23 mouse cellular contexts compared by ENCODE assay signal in the genomic region with DNA sequence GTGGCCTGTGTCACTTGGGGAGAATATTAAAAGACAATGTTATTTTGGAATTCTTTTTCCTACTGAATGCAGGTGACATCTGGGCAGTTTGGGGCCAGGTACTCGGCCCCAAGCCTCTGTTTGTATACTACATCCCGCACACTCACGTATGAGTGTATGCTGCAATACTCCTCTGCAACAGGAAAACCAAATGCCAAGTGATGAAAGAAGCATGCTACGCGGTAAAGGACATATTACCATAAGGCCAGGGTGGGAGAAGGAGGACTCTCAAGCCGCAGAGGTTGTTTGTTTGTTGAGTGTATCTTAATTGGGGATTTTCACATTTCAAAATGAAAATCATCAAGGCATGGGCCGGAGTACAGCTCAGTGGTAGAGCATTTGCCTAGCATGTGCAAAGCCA. TPM values are rescaled to one million over a fixed set of nuclear protein-coding genes. Genes with fewer than 3 reads are reported as not detected.
DNase-seq lines count a peak whose midpoint lies in the region; ATAC-seq and TF ChIP-seq lines count a peak whose summit lies in the region.
"Had no signal": no experiment of that assay in that cellular context is flagged by ENCODE, and none has a peak within 500 bp of the region (broad histone marks: within the 10 kb centered on the region; RNA-seq: fewer than 3 reads in every experiment).

No protein-coding gene starts in this region.

- DNase-seq in forebrain, embryonic 10.5 days (ENCODE audit: extremely low spot score, low spot score): no peak
- DNase-seq in forebrain, embryonic 11.5 days (ENCODE audit: low spot score): no peak
- DNase-seq in lung, embryonic 14.5 days: no peak
- DNase-seq in lung, postnatal 4 days: no peak
- no peak for DNase-seq in layer of hippocampus, postnatal 25 days (ENCODE audit: extremely low spot score in 1 of 2, low spot score in 1 of 2)
- DNase-seq: adrenal gland, postnatal 14 days; cerebellum, adult 2 months; cerebellum, postnatal 25 days; gastrocnemius, postnatal 14 days; kidney, adult 8-10 months; kidney, postnatal 25 days; liver, embryonic 13.5 days; retina, postnatal 1 day; right cerebral cortex, postnatal 4 days; thymus, postnatal 25 days had no signal

- H3K27ac ChIP-seq in forebrain, embryonic 10.5 days: 0 out of 2 replicates have a peak overlapping the region, but pooled peaks have one; percentile 22
- H3K27ac ChIP-seq in forebrain, embryonic 11.5 days (ENCODE audit: low read depth, low read length): no peak overlapping the region
- H3K27ac ChIP-seq in lung, embryonic 14.5 days (ENCODE audit: low read depth): peak overlapping the region; percentile 58
- 0 out of 2 replicates have a peak overlapping the region, but pooled peaks have one; percentile 22 for H3K27ac ChIP-seq in intestine, embryonic 15.5 days
- H3K27ac ChIP-seq in stomach, embryonic 14.5 days (ENCODE audit: low read length): peak overlapping the region; percentile 49; the same call in 1 of the 2 replicates
- H3K27ac ChIP-seq in hindbrain, embryonic 13.5 days: no peak overlapping the region
- H3K27ac ChIP-seq: hindbrain, embryonic 10.5 days; hindbrain, postnatal 0 days; liver, embryonic 13.5 days; midbrain, embryonic 15.5 days; neural tube, embryonic 13.5 days had no signal

- no peak for TF ChIP-seq CTCF in lung, embryonic 14.5 days (IDR thresholded peaks at IDR 0.05; ENCODE audit: low read depth)

- no peak overlapping the region for H3K9ac ChIP-seq in forebrain, embryonic 11.5 days (ENCODE audit: low read length)
- no peak overlapping the region for H3K9ac ChIP-seq in lung, embryonic 14.5 days
- H3K9ac ChIP-seq in intestine, embryonic 15.5 days: no peak overlapping the region
- H3K9ac ChIP-seq in stomach, embryonic 14.5 days (replicated peaks; ENCODE audit: low read depth, low read length): no peak overlapping the region
- no peak overlapping the region for H3K9ac ChIP-seq in hindbrain, embryonic 13.5 days
- H3K9ac ChIP-seq: liver, embryonic 13.5 days; midbrain, embryonic 15.5 days; neural tube, embryonic 13.5 days had no signal

- no peak overlapping the region for H3K4me2 ChIP-seq in forebrain, embryonic 11.5 days (ENCODE audit: low read depth, low read length, severe bottlenecking)
- H3K4me2 ChIP-seq in lung, embryonic 14.5 days: peak overlapping the region; percentile 15; the same call in 1 of the 2 replicates
- no peak overlapping the region for H3K4me2 ChIP-seq in intestine, embryonic 15.5 days (replicated peaks)
- no peak overlapping the region for H3K4me2 ChIP-seq in stomach, embryonic 14.5 days (replicated peaks; ENCODE audit: low read depth, low read length)
- H3K4me2 ChIP-seq in hindbrain, embryonic 13.5 days: no peak overlapping the region
- H3K4me2 ChIP-seq: liver, embryonic 13.5 days; midbrain, embryonic 15.5 days; neural tube, embryonic 13.5 days had no signal

- peaks cover 55% of the 10 kb centered on the region for H3K27me3 ChIP-seq in forebrain, embryonic 10.5 days (ENCODE audit: poor library complexity, severe bottlenecking)
- no peaks in the 10 kb centered on the region; the same call in 1 of the 2 replicates for H3K27me3 ChIP-seq in forebrain, embryonic 11.5 days (ENCODE audit: control insufficient read depth, insufficient read depth, low read length)
- no peaks in the 10 kb centered on the region for H3K27me3 ChIP-seq in lung, embryonic 14.5 days (ENCODE audit: insufficient read depth, low read length)
- no peaks in the 10 kb centered on the region for H3K27me3 ChIP-seq in intestine, embryonic 15.5 days (replicated peaks)
- H3K27me3 ChIP-seq in stomach, embryonic 14.5 days (ENCODE audit: control insufficient read depth, insufficient read depth, low read length): no peaks in the 10 kb centered on the region
- H3K27me3 ChIP-seq in hindbrain, embryonic 13.5 days: peaks cover 68% of the 10 kb centered on the region

- no peak for ATAC-seq in forebrain, embryonic 11.5 days (replicated peaks; ENCODE audit: low FRiP score)
- ATAC-seq in lung, embryonic 14.5 days (ENCODE audit: insufficient read depth): no peak
- no peak for ATAC-seq in intestine, embryonic 15.5 days
- ATAC-seq in stomach, embryonic 14.5 days (ENCODE audit: insufficient number of reproducible peaks, insufficient read depth, low FRiP score, low read depth): no peak
- ATAC-seq in hindbrain, embryonic 13.5 days (ENCODE audit: low FRiP score): no peak
- ATAC-seq: forebrain, embryonic 16.5 days; hindbrain, postnatal 0 days; midbrain, embryonic 15.5 days had no signal

- H3K4me3 ChIP-seq in forebrain, embryonic 10.5 days: no peak overlapping the region
- no peak overlapping the region for H3K4me3 ChIP-seq in forebrain, embryonic 11.5 days (ENCODE audit: low read depth, low read length)
- no peak overlapping the region for H3K4me3 ChIP-seq in lung, embryonic 14.5 days (ENCODE audit: low read depth, low read length)
- H3K4me3 ChIP-seq in intestine, embryonic 15.5 days (replicated peaks): no peak overlapping the region
- H3K4me3 ChIP-seq in stomach, embryonic 14.5 days (ENCODE audit: low read depth, low read length): no peak overlapping the region
- H3K4me3 ChIP-seq in hindbrain, embryonic 13.5 days: no peak overlapping the region
- H3K4me3 ChIP-seq: hindbrain, embryonic 10.5 days; liver, embryonic 13.5 days; midbrain, embryonic 15.5 days; neural tube, embryonic 13.5 days had no signal

- WGBS in forebrain, embryonic 10.5 days: 89% methylated on average over 7 of the region's 7 CpGs
- WGBS in forebrain, embryonic 11.5 days: 87% methylated on average over 7 of the region's 7 CpGs
- WGBS in lung, embryonic 14.5 days: 69% methylated on average over 7 of the region's 7 CpGs
- WGBS in intestine, embryonic 15.5 days: 81% methylated on average over 7 of the region's 7 CpGs
- 80% methylated on average over 7 of the region's 7 CpGs for WGBS in stomach, embryonic 14.5 days
- 89% methylated on average over 7 of the region's 7 CpGs for WGBS in hindbrain, embryonic 13.5 days

- no peaks in the 10 kb centered on the region for H3K36me3 ChIP-seq in forebrain, embryonic 10.5 days (replicated peaks)
- no peaks in the 10 kb centered on the region for H3K36me3 ChIP-seq in forebrain, embryonic 11.5 days (ENCODE audit: control insufficient read depth, insufficient read depth, low read length)
- no peaks in the 10 kb centered on the region for H3K36me3 ChIP-seq in lung, embryonic 14.5 days (ENCODE audit: insufficient read depth)
- no peaks in the 10 kb centered on the region for H3K36me3 ChIP-seq in intestine, embryonic 15.5 days
- H3K36me3 ChIP-seq in stomach, embryonic 14.5 days (ENCODE audit: control insufficient read depth, insufficient read depth, low read length): no peaks in the 10 kb centered on the region
- no peaks in the 10 kb centered on the region for H3K36me3 ChIP-seq in hindbrain, embryonic 13.5 days
- H3K36me3 ChIP-seq: hindbrain, embryonic 10.5 days; liver, embryonic 13.5 days; midbrain, embryonic 15.5 days; neural tube, embryonic 13.5 days had no signal

- H3K9me3 ChIP-seq in forebrain, embryonic 10.5 days: no peaks in the 10 kb centered on the region
- H3K9me3 ChIP-seq in forebrain, embryonic 11.5 days (ENCODE audit: control insufficient read depth, low read length): no peaks in the 10 kb centered on the region
- no peaks in the 10 kb centered on the region for H3K9me3 ChIP-seq in lung, embryonic 14.5 days (ENCODE audit: low read depth, low read length)
- H3K9me3 ChIP-seq in intestine, embryonic 15.5 days: no peaks in the 10 kb centered on the region
- H3K9me3 ChIP-seq in stomach, embryonic 14.5 days (ENCODE audit: control insufficient read depth, low read depth, low read length): no peaks in the 10 kb centered on the region
- no peaks in the 10 kb centered on the region for H3K9me3 ChIP-seq in hindbrain, embryonic 13.5 days
- H3K9me3 ChIP-seq: hindbrain, embryonic 10.5 days; liver, embryonic 13.5 days; midbrain, embryonic 15.5 days; neural tube, embryonic 13.5 days had no signal

- H3K4me1 ChIP-seq in forebrain, embryonic 10.5 days: peaks cover 15% of the 10 kb centered on the region
- 0 out of 2 replicates have a peak, but pooled peaks cover 2% of the 10 kb centered on the region for H3K4me1 ChIP-seq in forebrain, embryonic 11.5 days (replicated peaks; ENCODE audit: control insufficient read depth, insufficient read depth, low read length)
- H3K4me1 ChIP-seq in lung, embryonic 14.5 days (ENCODE audit: insufficient read depth): peaks cover 8% of the 10 kb centered on the region; the same call in 1 of the 2 replicates
- H3K4me1 ChIP-seq in intestine, embryonic 15.5 days (replicated peaks): peaks cover 11% of the 10 kb centered on the region; the same call in 1 of the 2 replicates
- H3K4me1 ChIP-seq in stomach, embryonic 14.5 days (ENCODE audit: control insufficient read depth, insufficient read depth, low read length): peaks cover 3% of the 10 kb centered on the region; the same call in 1 of the 2 replicates
- no peaks in the 10 kb centered on the region for H3K4me1 ChIP-seq in hindbrain, embryonic 13.5 days (replicated peaks)
- H3K4me1 ChIP-seq: midbrain, embryonic 15.5 days; neural tube, embryonic 13.5 days had no signal

RNA-seq across cellular contexts. Expression of gene Hes1, which starts 17.2 kb away (rescaled TPM):
- 42.5 and 49.0 TPM in 2 replicates for polyA plus RNA-seq in forebrain, embryonic 10.5 days (2016; fragmentation: Nextera tagmentation; extraction: Ambion mirVana)
- 66.5 and 67.0 TPM in 2 replicates for polyA plus RNA-seq in forebrain, embryonic 11.5 days (2014; fragmentation: Nextera tagmentation; extraction: Ambion mirVana)
- polyA plus RNA-seq in lung, embryonic 14.5 days (2014; fragmentation: Nextera tagmentation; extraction: Ambion mirVana): 52.9 and 54.0 TPM in 2 replicates
- polyA plus RNA-seq in intestine, embryonic 15.5 days (2015; fragmentation: Nextera tagmentation; extraction: Ambion mirVana): 55.7 and 67.4 TPM in 2 replicates
- polyA plus RNA-seq in stomach, embryonic 14.5 days (2014; fragmentation: Nextera tagmentation; extraction: Ambion mirVana): 74.1 and 75.8 TPM in 2 replicates
- 10 to 100 TPM; 18.0 to 24.2 TPM for total RNA-seq in layer of hippocampus, postnatal 25 days (2021)
- polyA plus RNA-seq in hindbrain, embryonic 13.5 days (2015; fragmentation: Nextera tagmentation; extraction: Ambion mirVana): 14.6 and 19.1 TPM in 2 replicates

Comparison
In these comparisons a context has a peak if more than half of its experiments do, and no peak if none do; other contexts are left out.
1. H3K27ac ChIP-seq: peak in forebrain, embryonic 10.5 days (single experiment), lung, embryonic 14.5 days (single experiment), intestine, embryonic 15.5 days (single experiment) and stomach, embryonic 14.5 days (single experiment); none in forebrain, embryonic 11.5 days (single experiment) and hindbrain, embryonic 13.5 days (single experiment).